Mouse (Mus musculus) liver, embryonic 15.5 days (tissue): ENCODE data around the gene Slc1a3. TPM values are rescaled to one million over a fixed set of nuclear protein-coding genes. Genes with fewer than 3 reads are reported as not detected.
A peak's percentile ranks its signal among the peaks of the same experiment; 100 is the strongest.

Source experiments
- ATAC-seq: fragments of 200-750 bp; cut with Nextera tagmentation; 2 replicates; pipeline ENCODE4 v1.8.0; 2017; ENCODE audit warnings: moderate number of reproducible peaks, mild to moderate bottlenecking, moderate library complexity; ENCODE audit not compliant: insufficient read depth
- H3K27ac ChIP-seq: fragments of 300-500 bp; sonication (generic); replicated peaks from 2 replicates; pipeline ENCODE4 v1.5.1; 2015; ENCODE audit warnings: mild to moderate bottlenecking, inconsistent platforms
- H3K27me3 ChIP-seq: fragments of 300-500 bp; sonication (generic); 2 replicates; pipeline ENCODE4 v1.6.1; 2015; ENCODE audit warnings: mild to moderate bottlenecking, inconsistent platforms
- H3K36me3 ChIP-seq: fragments of 300-500 bp; sonication (generic); replicated peaks from 2 replicates; pipeline ENCODE4 v1.6.1; 2015; ENCODE audit warnings: moderate library complexity, mild to moderate bottlenecking, inconsistent platforms
- H3K4me1 ChIP-seq: fragments of 300-500 bp; sonication (generic); replicated peaks from 2 replicates; pipeline ENCODE4 v1.6.1; 2015; ENCODE audit warnings: inconsistent platforms
- H3K4me2 ChIP-seq: fragments of 300-500 bp; sonication (generic); 2 replicates; pipeline ENCODE4 v1.6.1; 2015; ENCODE audit warnings: moderate library complexity, mild to moderate bottlenecking, inconsistent platforms
- H3K4me3 ChIP-seq: fragments of 300-500 bp; sonication (generic); replicated peaks from 2 replicates; pipeline ENCODE4 v1.5.1; 2015; ENCODE audit warnings: mild to moderate bottlenecking, inconsistent platforms
- H3K9ac ChIP-seq: fragments of 300-500 bp; sonication (generic); 2 replicates; pipeline ENCODE4 v1.6.1; 2015; ENCODE audit warnings: moderate library complexity, mild to moderate bottlenecking, inconsistent platforms
- H3K9me3 ChIP-seq: fragments of 300-500 bp; sonication (generic); replicated peaks from 2 replicates; pipeline ENCODE4 v1.6.1; 2016; ENCODE audit warnings: inconsistent platforms
- WGBS: fragments of 180-500 bp; shearing (Covaris S2); methylation state at CpG from one replicate; pipeline ENCODE4 v1.1.7; 2015; ENCODE audit warnings: mixed read lengths; ENCODE audit not compliant: insufficient replicate concordance; 5-methylcytosine and 5-hydroxymethylcytosine counted together
- polyA plus RNA-seq: library from polyadenylated mRNA; unstranded; fragments of >200 nt; fragmentation: Nextera tagmentation; extraction: Ambion mirVana; gene quantifications from 2 replicates; pipeline ENCODE4 v1.2.1, GENCODE M21; 2015

Gene Slc1a3
- polyA plus RNA-seq, 1 experiment from 2014 or later = 0.60 TPM

GRCm38 (mm10) chr15:8658086-8658980, 52.2 kb downstream of the Slc1a3 start:
- Histone ChIP-seq H3K4me2 (no peak overlapping the region), H3K4me3 (no peak overlapping the region), H3K4me1 (peaks cover 13% of the 10 kb centered on the region; the same call in 1 of the 2 replicates), H3K27me3 (peaks cover 7% of the 10 kb centered on the region), H3K27ac (no peak overlapping the region), H3K9me3 (no peaks in the 10 kb centered on the region), H3K9ac (no peak overlapping the region), H3K36me3 (no peaks in the 10 kb centered on the region)
- ATAC-seq = peak; percentile 65; the same call in 1 of the 2 replicates
- WGBS = 56% methylated on average over 8 of the region's 8 CpGs

- Histone ChIP-seq H3K4me1 (peaks cover 8% of the 10 kb centered on the region; the same call in 1 of the 2 replicates), H3K4me2 (no peak overlapping the region), H3K9ac (no peak overlapping the region), H3K27ac (no peak overlapping the region), H3K4me3 (no peak overlapping the region), H3K36me3 (no peaks in the 10 kb centered on the region), H3K27me3 (no peaks in the 10 kb centered on the region), H3K9me3 (no peaks in the 10 kb centered on the region)
- WGBS = 72% methylated on average over 9 of the region's 9 CpGs
- no peak for ATAC-seq
These were observed 55.3 kb downstream of the Slc1a3 start for GRCm38 (mm10) chr15:8655251-8655650.

GRCm38 (mm10) chr15:8652637-8653036, 57.9 kb downstream of the Slc1a3 start:
- no peaks in the 10 kb centered on the region for H3K4me1 ChIP-seq
- no peak overlapping the region for H3K4me2 ChIP-seq
- H3K9ac ChIP-seq = no peak overlapping the region
- no peaks in the 10 kb centered on the region for H3K36me3 ChIP-seq
- ATAC-seq = no peak
- no peaks in the 10 kb centered on the region for H3K27me3 ChIP-seq
- no peaks in the 10 kb centered on the region for H3K9me3 ChIP-seq
- no peak overlapping the region for H3K4me3 ChIP-seq
- WGBS = 77% methylated on average over 8 of the region's 8 CpGs
- no peak overlapping the region for H3K27ac ChIP-seq

- H3K27ac ChIP-seq = no peak overlapping the region
- 60% methylated on average over 8 of the region's 8 CpGs for WGBS
- H3K9me3 ChIP-seq = no peaks in the 10 kb centered on the region
- H3K9ac ChIP-seq = no peak overlapping the region
- H3K4me1 ChIP-seq = no peaks in the 10 kb centered on the region
- no peak overlapping the region for H3K4me3 ChIP-seq
- H3K4me2 ChIP-seq = no peak overlapping the region
- no peaks in the 10 kb centered on the region for H3K27me3 ChIP-seq
- ATAC-seq = no peak
- no peaks in the 10 kb centered on the region for H3K36me3 ChIP-seq
These were observed 66.4 kb downstream of the Slc1a3 start for GRCm38 (mm10) chr15:8643997-8644692.

- Histone ChIP-seq H3K9me3 (no peaks in the 10 kb centered on the region), H3K27ac (no peak overlapping the region), H3K27me3 (no peaks in the 10 kb centered on the region), H3K4me2 (no peak overlapping the region), H3K9ac (no peak overlapping the region), H3K4me1 (no peaks in the 10 kb centered on the region), H3K4me3 (no peak overlapping the region), H3K36me3 (no peaks in the 10 kb centered on the region)
- ATAC-seq = no peak
- WGBS = 45% methylated on average over 2 of the region's 2 CpGs
These were observed 70.7 kb downstream of the Slc1a3 start for GRCm38 (mm10) chr15:8639856-8640255.

- no peaks in the 10 kb centered on the region for H3K4me1 ChIP-seq
- no peaks in the 10 kb centered on the region for H3K9me3 ChIP-seq
- 67% methylated on average over 15 of the region's 15 CpGs for WGBS
- H3K4me3 ChIP-seq = no peak overlapping the region
- H3K27me3 ChIP-seq = no peaks in the 10 kb centered on the region
- no peak overlapping the region for H3K27ac ChIP-seq
- H3K9ac ChIP-seq = no peak overlapping the region
- no peak overlapping the region for H3K4me2 ChIP-seq
- H3K36me3 ChIP-seq = no peaks in the 10 kb centered on the region
- ATAC-seq = no peak
These were observed 71.8 kb downstream of the Slc1a3 start for GRCm38 (mm10) chr15:8638568-8639325.

- H3K9ac ChIP-seq = no peak overlapping the region
- no peaks in the 10 kb centered on the region for H3K9me3 ChIP-seq
- 59% methylated on average over 2 of the region's 2 CpGs for WGBS
- no peaks in the 10 kb centered on the region for H3K27me3 ChIP-seq
- no peak overlapping the region for H3K4me3 ChIP-seq
- H3K4me2 ChIP-seq = no peak overlapping the region
- no peak overlapping the region for H3K27ac ChIP-seq
- H3K36me3 ChIP-seq = no peaks in the 10 kb centered on the region
- no peaks in the 10 kb centered on the region for H3K4me1 ChIP-seq
- ATAC-seq = no peak
These were observed 73.3 kb downstream of the Slc1a3 start for GRCm38 (mm10) chr15:8637283-8637682.

GRCm38 (mm10) chr15:8635974-8636373, 74.6 kb downstream of the Slc1a3 start:
- Histone ChIP-seq H3K4me1 (no peaks in the 10 kb centered on the region), H3K27ac (no peak overlapping the region), H3K9ac (no peak overlapping the region), H3K27me3 (0 out of 2 replicates have a peak, but pooled peaks cover 1% of the 10 kb centered on the region), H3K36me3 (no peaks in the 10 kb centered on the region), H3K9me3 (no peaks in the 10 kb centered on the region), H3K4me3 (no peak overlapping the region), H3K4me2 (no peak overlapping the region)
- WGBS = 76% methylated on average over 15 of the region's 15 CpGs
- ATAC-seq = no peak

- 27% methylated on average over 4 of the region's 4 CpGs for WGBS
- Histone ChIP-seq H3K27me3 (peaks cover 13% of the 10 kb centered on the region), H3K4me1 (no peaks in the 10 kb centered on the region), H3K36me3 (no peaks in the 10 kb centered on the region), H3K27ac (no peak overlapping the region), H3K9me3 (no peaks in the 10 kb centered on the region), H3K4me3 (no peak overlapping the region), H3K4me2 (no peak overlapping the region), H3K9ac (no peak overlapping the region)
- no peak for ATAC-seq
These were observed 75.8 kb downstream of the Slc1a3 start for GRCm38 (mm10) chr15:8634807-8635206.

- no peaks in the 10 kb centered on the region for H3K36me3 ChIP-seq
- 55% methylated on average over 3 of the region's 3 CpGs for WGBS
- no peaks in the 10 kb centered on the region for H3K4me1 ChIP-seq
These were observed 76.2 kb downstream of the Slc1a3 start for GRCm38 (mm10) chr15:8634355-8634754.

GRCm38 (mm10) chr15:8633375-8633774, 77.2 kb downstream of the Slc1a3 start:
- H3K9ac ChIP-seq = no peak overlapping the region
- ATAC-seq = no peak
- no peaks in the 10 kb centered on the region for H3K36me3 ChIP-seq
- H3K27ac ChIP-seq = no peak overlapping the region
- peaks cover 25% of the 10 kb centered on the region for H3K27me3 ChIP-seq
- H3K4me1 ChIP-seq = peaks cover 6% of the 10 kb centered on the region
- no peak overlapping the region for H3K4me3 ChIP-seq
- no peak overlapping the region for H3K4me2 ChIP-seq
- 39% methylated on average over 6 of the region's 6 CpGs for WGBS
- H3K9me3 ChIP-seq = no peaks in the 10 kb centered on the region

More at GRCm38 (mm10) chr15:8634355-8634754, 76.2 kb downstream of the Slc1a3 start:
- H3K4me3 ChIP-seq = no peak overlapping the region
- ATAC-seq = no peak
- no peak overlapping the region for H3K4me2 ChIP-seq
- no peak overlapping the region for H3K9ac ChIP-seq
- peaks cover 18% of the 10 kb centered on the region for H3K27me3 ChIP-seq
- no peaks in the 10 kb centered on the region for H3K9me3 ChIP-seq
- no peak overlapping the region for H3K27ac ChIP-seq
